Mouse (Mus musculus) layer of hippocampus, postnatal 36 days (tissue): ENCODE measurements around the gene Hk1. TPM values are rescaled to one million over a fixed set of nuclear protein-coding genes. Genes with fewer than 3 reads are reported as not detected.

Source experiments
- DNase-seq, 2 experiments: peaks; one replicate each; pipeline ENCODE4 v3.0.0; 2022
- total RNA-seq, 2 experiments: library from RNA; stranded (reverse); gene quantifications; 2 replicates each; pipeline ENCODE4 v1.2.3; 2021

Hk1 gene
- total RNA-seq, 2 experiments from 2014 or later = 287 to 297 TPM

DNA sequence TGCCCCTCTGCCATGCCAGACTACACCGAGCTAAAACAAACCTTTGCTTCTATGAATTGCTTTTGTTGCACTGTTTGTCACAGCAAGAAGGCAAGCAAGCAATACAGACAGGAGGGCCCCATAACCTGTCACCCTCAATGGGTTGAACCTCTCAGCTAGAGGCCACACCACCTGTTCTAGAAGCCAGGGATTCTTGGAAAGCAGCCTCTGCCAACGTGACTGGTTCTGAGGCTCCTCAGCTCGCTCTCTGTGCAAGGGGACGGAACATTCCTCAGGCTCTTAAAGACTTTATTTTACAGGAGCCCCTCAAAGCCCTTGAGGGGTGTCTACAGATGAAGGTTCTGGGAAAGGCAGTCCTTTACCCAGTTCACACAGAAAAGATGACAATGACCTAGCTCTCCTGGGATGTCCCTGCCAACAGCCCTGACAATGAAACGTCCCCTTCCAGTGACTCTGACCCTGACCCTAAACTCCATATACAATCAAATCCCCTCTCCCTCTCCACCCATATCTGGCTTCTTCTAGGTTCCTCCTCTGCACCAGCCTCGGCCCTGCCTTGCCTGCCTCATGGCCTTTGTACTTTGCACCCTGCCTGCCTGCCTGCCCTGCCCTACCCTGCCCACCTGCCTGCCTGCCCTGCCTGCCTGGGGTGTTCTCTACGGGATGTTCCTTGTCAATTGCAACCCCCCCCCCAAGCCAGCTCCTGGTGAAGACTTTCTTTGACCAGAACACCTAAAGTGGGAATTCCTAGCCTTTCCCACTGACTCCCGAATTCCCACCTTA lies 158.8 kb downstream of the Hk1 start:
- no peak for DNase-seq

Other genes with a start within 250 kb of the Hk1 start
- not detected for gene Neurog3, start 246.8 kb downstream of the Hk1 start, total RNA-seq
- gene Fam241b, start 236.0 kb downstream of the Hk1 start, total RNA-seq = 10 to 100 TPM; 31.3 to 37.6 TPM
- gene Tspan15, start 148.7 kb downstream of the Hk1 start, total RNA-seq = 10 to 100 TPM; 18.3 to 18.5 TPM
- not detected for gene Tacr2, start 127.5 kb downstream of the Hk1 start, total RNA-seq
- 1 to 10 TPM; 3.0 to 3.8 TPM for gene Hkdc1, start 42.6 kb upstream of the Hk1 start, total RNA-seq
- gene 4930507D05Rik, start 69.6 kb upstream of the Hk1 start, total RNA-seq = 1 to 10 TPM; 1.2 to 1.3 TPM
- 10 to 100 TPM; 25.2 to 26.6 TPM for gene Supv3l1, start 69.8 kb upstream of the Hk1 start, total RNA-seq
- gene Vps26a, start 106.9 kb upstream of the Hk1 start, total RNA-seq = 10 to 100 TPM; 43.2 to 46.8 TPM
- gene Srgn, start 147.5 kb upstream of the Hk1 start, total RNA-seq = 1 to 10 TPM; 8.4 to 8.5 TPM
- gene Kif1bp, start 198.5 kb upstream of the Hk1 start, total RNA-seq = 100 to 1,000 TPM; 206 to 214 TPM
- 10 to 100 TPM; 21.1 to 22.5 TPM for gene Ddx21, start 222.4 kb upstream of the Hk1 start, total RNA-seq